Mouse (Mus musculus): Measurements from ENCODE around the gene Mlh3. TPM values are rescaled to one million over a fixed set of nuclear protein-coding genes. Genes with fewer than 3 reads are reported as not detected.

Mlh3 gene
- polyA plus RNA-seq, 1 experiment from 2014 or later: 8.7 TPM

DNA sequence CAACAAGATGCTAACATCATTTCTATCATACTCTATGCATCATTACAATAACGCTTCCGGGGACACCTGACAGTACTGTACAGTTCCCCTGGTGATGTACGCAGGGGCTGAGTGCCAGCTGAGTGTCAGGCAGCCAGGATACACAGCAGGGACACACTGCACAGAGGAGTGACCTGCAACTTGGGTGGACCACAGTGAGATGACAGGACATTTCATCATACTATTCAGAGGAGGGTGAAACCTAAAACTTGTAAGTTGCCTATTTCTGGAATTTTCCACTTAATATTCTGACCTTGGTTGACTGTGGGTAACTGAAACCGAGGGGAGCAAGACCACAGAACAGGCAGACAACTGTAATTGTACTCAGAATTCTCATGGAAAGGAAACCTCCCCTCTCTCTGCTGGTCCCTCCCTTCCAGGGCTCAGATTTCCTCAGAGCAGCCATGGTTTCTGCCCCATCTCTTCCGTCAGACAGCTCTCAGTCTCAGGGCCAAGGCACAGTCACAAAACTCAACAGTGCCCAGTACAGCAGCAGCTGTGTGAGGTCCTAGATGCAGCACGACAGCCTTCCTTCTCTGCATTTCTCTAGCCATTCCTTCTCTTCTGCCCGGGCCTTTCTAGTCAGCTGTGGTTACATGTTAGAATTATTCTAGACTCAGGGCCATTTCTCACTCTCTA, 14.2 kb downstream of the Mlh3 start:
- no peak for DNase-seq (ENCODE audit: extremely low spot score, low spot score)
- Histone ChIP-seq H3K27ac (no peak overlapping the region), H3K27me3 (ENCODE audit: poor library complexity, severe bottlenecking) (no peaks in the 10 kb centered on the region), H3K9me3 (no peaks in the 10 kb centered on the region), H3K4me1 (no peaks in the 10 kb centered on the region), H3K4me3 (no peak overlapping the region), H3K36me3 (replicated peaks) (peaks cover 5% of the 10 kb centered on the region; the same call in 1 of the 2 replicates)
- WGBS: 78% methylated on average over 7 of the region's 7 CpGs

DNA sequence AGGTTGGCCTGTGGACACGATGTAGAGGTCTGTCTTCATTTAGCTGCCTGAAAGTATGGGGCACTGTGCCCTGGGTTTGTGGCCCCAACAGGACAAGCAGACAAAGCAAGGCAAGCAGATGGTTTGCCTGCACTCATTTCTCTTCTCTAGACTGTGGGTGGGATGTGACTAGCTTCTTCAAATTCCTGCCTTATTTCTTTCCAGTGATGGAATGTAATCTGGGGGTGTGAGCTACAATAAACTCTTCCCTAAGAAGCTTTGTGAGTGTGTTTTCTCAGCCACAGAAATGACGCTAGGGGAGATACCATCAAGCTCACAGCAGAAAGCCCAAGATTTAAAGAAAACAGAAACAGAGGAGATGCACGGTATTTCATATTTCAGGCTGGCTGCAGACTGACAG, 18.3 kb downstream of the Mlh3 start:
- Histone ChIP-seq H3K27me3 (ENCODE audit: poor library complexity, severe bottlenecking) (no peaks in the 10 kb centered on the region), H3K9me3 (peaks cover 9% of the 10 kb centered on the region; the same call in 1 of the 2 replicates), H3K4me1 (peaks cover 5% of the 10 kb centered on the region; the same call in 1 of the 2 replicates), H3K36me3 (replicated peaks) (peaks cover 11% of the 10 kb centered on the region), H3K4me3 (no peak overlapping the region), H3K27ac (no peak overlapping the region)
- WGBS: 88% methylated on average over 3 of the region's 3 CpGs
- no peak for DNase-seq (ENCODE audit: extremely low spot score, low spot score)

DNA sequence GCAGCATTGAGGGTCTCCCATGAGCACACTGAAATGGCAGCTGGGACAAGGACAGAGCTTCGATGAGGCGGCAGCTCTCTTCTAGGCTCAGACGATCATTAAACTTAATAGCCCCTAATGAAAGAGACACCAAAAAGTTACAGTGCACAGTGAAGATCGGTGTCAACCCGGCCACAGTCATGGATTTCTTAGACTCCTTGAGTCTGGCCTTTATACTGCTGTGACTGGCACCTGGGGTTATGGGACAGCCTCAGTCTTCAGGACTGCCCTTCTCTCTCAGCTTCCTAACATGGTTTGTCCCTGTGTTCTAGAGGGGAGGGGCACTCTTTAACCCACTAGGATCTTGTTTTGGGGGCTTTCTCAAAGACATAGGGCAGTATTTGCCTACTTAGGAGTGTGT, 32.8 kb downstream of the Mlh3 start:
- H3K4me1 ChIP-seq: peaks cover 5% of the 10 kb centered on the region; the same call in 1 of the 2 replicates
- DNase-seq (ENCODE audit: extremely low spot score, low spot score): no peak
- no peak overlapping the region for H3K4me3 ChIP-seq
- H3K9me3 ChIP-seq: no peaks in the 10 kb centered on the region
- WGBS: 92% methylated on average over 5 of the region's 5 CpGs
- peaks cover 9% of the 10 kb centered on the region; the same call in 1 of the 2 replicates for H3K36me3 ChIP-seq (replicated peaks)
- no peaks in the 10 kb centered on the region for H3K27me3 ChIP-seq (ENCODE audit: poor library complexity, severe bottlenecking)
- H3K27ac ChIP-seq: no peak overlapping the region

DNA sequence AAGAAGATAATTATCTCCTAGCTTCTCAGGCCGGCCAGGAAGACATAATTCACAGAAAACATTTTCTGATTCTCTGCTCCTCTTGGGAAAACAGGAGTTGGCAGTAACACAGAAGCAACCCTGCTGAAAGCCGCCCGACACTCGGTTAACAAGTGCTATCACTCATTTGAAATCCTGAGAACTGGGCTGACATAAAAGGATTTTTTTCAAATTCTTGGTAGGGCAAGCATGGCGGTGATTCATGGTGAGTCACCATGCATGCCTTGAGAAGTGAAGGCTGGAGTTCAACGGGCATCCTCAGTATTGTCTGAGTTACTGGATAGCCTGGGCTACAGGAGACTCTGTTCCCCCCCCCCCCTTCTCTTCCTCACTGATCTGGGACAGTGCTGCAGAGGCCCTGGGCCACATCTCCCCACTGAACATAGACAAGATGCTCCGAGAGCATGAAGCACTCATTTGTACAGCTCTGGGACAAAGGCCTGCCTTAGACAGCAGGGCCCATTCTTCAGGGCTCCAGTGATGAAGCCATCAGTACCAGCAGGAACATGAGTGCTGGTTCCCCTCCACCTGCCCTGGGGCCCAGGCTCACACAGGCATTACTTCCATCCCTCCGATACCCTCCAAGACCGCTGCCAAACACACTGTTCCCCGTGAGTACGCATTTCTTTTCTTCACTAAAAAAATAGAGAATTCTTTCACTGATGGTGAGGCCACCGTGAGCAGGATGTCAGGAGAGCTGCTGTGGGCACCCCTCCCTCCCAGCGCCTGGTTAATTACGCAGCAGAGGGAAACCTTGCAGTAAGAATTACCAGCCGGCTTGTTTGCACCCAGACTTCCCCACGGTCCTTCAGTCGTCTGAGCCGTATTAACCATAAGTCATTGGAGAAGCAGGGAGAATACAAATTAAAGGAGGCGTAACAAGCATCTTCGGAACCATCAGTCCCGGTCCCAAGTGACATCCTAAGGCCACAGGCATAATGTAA, 36.7 kb downstream of the Mlh3 start:
- Histone ChIP-seq H3K36me3 (replicated peaks) (peaks cover 9% of the 10 kb centered on the region), H3K27me3 (ENCODE audit: poor library complexity, severe bottlenecking) (no peaks in the 10 kb centered on the region), H3K4me1 (peaks cover 5% of the 10 kb centered on the region; the same call in 1 of the 2 replicates), H3K9me3 (no peaks in the 10 kb centered on the region), H3K27ac (no peak overlapping the region), H3K4me3 (no peak overlapping the region)
- WGBS: 86% methylated on average over 21 of the region's 21 CpGs
- DNase-seq (ENCODE audit: extremely low spot score, low spot score): no peak

DNA sequence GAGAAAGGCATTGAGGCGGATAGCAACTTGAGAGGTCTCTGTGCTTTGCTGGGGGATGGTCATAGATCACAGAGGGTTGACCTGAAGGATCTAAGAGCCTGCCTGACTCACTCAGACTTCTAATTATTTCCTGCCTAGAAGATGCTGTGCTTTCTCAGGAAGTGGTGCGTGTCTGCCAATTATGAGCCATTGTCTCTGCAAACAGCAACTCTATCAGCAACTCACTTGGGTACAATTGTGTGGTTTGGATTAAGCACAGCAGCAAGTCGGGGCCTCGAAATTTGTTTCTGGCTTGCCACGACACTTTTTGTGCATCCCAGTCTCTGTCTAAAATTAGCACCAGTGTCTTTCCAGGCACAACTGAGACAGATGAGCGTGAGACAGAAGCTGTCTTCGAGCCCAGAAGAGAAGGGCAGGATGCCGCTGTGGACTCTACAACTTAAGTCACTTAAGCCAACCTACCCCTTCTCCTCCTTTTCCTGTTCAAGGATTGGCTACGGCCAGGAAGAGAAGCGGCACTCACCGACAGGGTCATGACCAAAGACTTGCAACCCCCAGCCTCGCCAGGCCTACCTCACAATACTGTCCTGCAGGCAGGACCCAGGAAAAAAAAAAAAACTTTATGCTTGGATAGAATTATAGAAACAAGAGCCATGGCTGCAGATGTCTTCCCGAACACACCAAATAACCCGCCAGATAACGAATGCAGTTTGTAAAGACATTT, 42.4 kb downstream of the Mlh3 start:
- Histone ChIP-seq H3K4me3 (no peak overlapping the region), H3K36me3 (replicated peaks) (peaks cover 47% of the 10 kb centered on the region), H3K4me1 (peaks cover 16% of the 10 kb centered on the region), H3K9me3 (no peaks in the 10 kb centered on the region), H3K27ac (no peak overlapping the region), H3K27me3 (ENCODE audit: poor library complexity, severe bottlenecking) (no peaks in the 10 kb centered on the region)
- no peak for DNase-seq (ENCODE audit: extremely low spot score, low spot score)
- 64% methylated on average over 15 of the region's 15 CpGs for WGBS

DNA sequence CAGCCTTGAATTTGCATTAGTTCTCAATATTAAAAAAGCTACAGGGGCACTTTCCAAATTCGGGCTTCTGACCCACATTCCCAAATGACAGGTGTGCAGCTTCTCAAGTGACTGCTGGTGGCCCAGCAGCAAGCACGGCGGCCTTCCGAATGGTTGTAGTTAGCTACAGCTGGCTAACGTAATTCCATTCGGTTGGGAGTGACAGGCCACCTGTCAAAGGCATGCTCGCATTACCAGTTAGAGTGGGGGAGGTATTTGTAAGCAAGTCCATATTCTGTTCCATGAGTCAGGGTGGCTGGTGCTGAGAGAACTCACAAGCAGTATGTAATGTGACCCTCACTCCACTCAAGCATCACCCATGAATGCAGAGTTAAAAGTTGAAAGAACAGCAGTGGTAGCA, 43.2 kb downstream of the Mlh3 start:
- H3K36me3 ChIP-seq (replicated peaks): peaks cover 55% of the 10 kb centered on the region
- H3K27ac ChIP-seq: no peak overlapping the region
- H3K9me3 ChIP-seq: no peaks in the 10 kb centered on the region
- H3K4me3 ChIP-seq: no peak overlapping the region
- WGBS: 80% methylated on average over 7 of the region's 7 CpGs
- no peak for DNase-seq (ENCODE audit: extremely low spot score, low spot score)
- H3K27me3 ChIP-seq (ENCODE audit: poor library complexity, severe bottlenecking): no peaks in the 10 kb centered on the region
- peaks cover 16% of the 10 kb centered on the region for H3K4me1 ChIP-seq

DNA sequence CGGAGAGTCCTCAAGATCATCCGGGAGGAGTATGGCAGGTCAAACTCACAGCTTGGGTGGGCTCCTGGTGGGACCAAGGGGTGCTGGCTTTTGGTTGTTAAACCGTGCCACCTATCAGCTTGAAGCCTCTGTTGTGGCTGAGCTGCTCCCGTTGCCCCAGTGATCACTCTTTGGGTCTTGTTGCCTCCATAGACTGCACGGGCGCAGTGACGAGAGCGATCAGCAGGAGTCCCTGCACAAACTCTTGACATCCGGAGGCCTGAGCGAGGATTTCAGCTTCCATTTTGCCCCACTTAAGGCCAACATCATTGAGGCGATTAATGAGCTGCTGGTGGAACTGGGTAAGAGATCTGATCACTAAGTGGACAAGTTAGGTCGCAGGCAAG, 50.5 kb downstream of the Mlh3 start:
- no peak for DNase-seq (ENCODE audit: extremely low spot score, low spot score)
- Histone ChIP-seq H3K27ac (peak overlapping the region; percentile 85), H3K4me3 (peak overlapping the region; percentile 87), H3K27me3 (ENCODE audit: poor library complexity, severe bottlenecking) (no peaks in the 10 kb centered on the region), H3K36me3 (replicated peaks) (peaks cover 42% of the 10 kb centered on the region), H3K4me1 (peaks cover 27% of the 10 kb centered on the region), H3K9me3 (no peaks in the 10 kb centered on the region)
- 4% methylated on average over 12 of the region's 12 CpGs for WGBS

DNA sequence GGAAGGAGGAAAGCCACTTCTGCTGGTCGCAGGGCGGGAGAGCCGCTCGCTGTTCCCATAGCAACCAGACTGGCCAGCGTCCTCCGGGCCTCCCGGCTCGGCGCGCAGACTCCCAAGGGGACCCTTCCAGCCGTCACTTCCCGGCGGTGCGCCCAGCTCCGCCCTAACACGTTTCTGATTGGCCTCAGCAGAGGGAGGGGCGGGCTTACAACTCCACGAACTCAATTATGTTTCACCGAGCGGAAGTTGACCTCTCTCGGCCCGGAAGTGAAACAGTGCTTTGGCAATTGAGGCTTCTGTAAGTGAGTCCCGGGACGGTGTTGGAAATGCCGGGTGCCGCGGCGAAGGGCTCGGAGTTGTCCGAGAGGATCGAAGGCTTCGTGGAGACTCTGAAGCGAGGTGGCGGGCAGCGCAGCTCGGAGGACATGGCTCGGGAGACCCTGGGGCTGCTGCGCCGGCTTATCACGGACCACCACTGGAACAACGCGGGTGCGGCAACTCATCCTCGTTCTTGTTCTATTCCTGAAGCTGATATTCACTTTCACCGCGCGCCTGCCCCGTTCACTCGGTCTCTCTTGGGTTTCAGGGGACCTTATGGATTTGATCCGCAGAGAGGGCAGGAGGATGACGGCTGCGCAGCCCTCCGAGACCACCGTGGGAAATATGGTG, 51.0 kb downstream of the Mlh3 start, which contains the start of gene Eif2b2:
Gene Eif2b2 (plus strand): TSS at position 246 of the 669 bp plus-strand sequence.
- H3K36me3 ChIP-seq (replicated peaks): peaks cover 37% of the 10 kb centered on the region
- H3K27me3 ChIP-seq (ENCODE audit: poor library complexity, severe bottlenecking): no peaks in the 10 kb centered on the region
- peak within 1 kb of the TSS; percentile 85 for H3K27ac ChIP-seq
- DNase-seq (ENCODE audit: extremely low spot score, low spot score): peak; percentile 99
- H3K4me3 ChIP-seq: peak within 1 kb of the TSS; percentile 87
- peaks cover 27% of the 10 kb centered on the region for H3K4me1 ChIP-seq
- H3K9me3 ChIP-seq: no peaks in the 10 kb centered on the region
- under 1% methylated on average over 54 of the region's 54 CpGs for WGBS

DNA sequence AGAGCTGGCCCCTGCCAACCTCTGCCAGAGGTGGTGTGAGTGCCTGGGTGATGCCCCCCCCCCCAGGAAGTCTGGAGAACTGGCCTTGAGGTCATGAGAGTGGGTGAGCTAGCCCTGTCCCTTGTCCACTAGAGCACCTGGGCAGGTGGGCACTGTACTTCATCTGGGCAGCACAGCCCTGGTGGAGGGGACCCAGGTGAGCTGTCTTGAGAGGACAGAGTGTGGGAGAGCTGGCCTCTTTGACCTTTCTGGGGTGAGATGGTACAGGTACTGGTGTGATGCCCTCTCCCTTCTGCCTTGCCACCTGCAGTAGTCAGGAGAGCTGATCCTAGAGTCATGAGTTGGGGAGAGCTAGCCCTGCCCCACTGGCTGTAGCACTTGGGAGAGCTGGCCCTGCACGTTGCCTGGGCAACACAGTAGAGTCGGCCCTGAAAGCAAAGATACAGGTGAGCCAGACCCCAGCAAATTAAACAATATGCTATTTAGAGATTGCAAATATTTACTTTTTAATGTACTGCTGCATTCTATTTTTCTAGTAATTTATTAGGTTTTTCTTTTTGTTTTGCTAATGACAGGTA, 52.6 kb downstream of the Mlh3 start:
- no peaks in the 10 kb centered on the region for H3K9me3 ChIP-seq
- no peaks in the 10 kb centered on the region for H3K27me3 ChIP-seq (ENCODE audit: poor library complexity, severe bottlenecking)
- DNase-seq (ENCODE audit: extremely low spot score, low spot score): no peak
- peaks cover 27% of the 10 kb centered on the region for H3K4me1 ChIP-seq
- WGBS: 90% methylated on average over 2 of the region's 2 CpGs
- H3K27ac ChIP-seq: no peak overlapping the region
- peaks cover 21% of the 10 kb centered on the region for H3K36me3 ChIP-seq (replicated peaks)
- H3K4me3 ChIP-seq: no peak overlapping the region

DNA sequence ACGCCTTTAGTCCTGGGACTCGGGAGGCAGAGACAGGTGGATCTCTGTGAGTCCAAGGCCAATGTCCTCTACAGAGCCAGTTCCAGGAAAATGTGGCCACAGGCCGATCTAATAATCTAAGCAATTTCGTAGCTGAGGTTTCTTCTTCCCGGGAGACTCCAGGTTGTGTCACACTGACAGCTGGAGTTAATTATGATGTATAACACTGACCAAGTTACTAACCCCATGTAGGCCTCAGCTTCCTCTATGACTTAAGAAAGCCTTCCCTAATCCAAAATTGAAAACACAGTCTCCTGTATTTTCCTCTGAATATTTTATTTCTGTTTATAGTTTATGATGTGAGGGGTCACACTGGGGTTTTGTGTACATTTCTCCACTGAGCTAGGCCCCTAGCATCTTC, 55.4 kb downstream of the Mlh3 start:
- Histone ChIP-seq H3K27ac (no peak overlapping the region), H3K9me3 (no peaks in the 10 kb centered on the region), H3K27me3 (ENCODE audit: poor library complexity, severe bottlenecking) (no peaks in the 10 kb centered on the region), H3K4me3 (no peak overlapping the region), H3K36me3 (replicated peaks) (no peaks in the 10 kb centered on the region), H3K4me1 (peaks cover 12% of the 10 kb centered on the region)
- DNase-seq (ENCODE audit: extremely low spot score, low spot score): no peak
- 74% methylated on average over 5 of the region's 5 CpGs for WGBS

DNA sequence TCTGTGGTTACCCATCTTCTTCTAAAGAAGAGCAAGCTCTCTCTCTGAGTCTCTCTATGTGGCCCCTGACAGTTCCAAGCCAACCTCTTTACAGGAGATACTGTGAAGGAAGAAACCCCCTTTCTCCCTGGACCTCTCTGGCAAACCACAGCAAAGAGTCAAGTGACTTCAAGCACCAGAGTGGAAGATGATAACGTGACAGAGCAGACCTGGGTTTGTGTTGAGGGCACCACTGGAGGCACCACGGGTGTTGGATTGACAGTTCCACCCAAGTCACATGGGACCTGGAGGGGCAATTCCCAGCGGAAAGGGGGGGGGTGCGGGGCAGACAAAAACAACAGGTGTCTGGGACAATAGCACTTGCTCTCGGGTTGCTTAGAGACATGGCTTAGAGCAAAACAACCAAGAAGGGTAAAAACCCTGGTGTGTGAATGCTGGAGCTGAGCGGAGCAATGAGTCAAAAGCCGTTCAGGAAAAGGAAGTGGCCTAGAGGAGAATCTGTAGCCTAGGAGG, 61.7 kb downstream of the Mlh3 start:
- H3K27me3 ChIP-seq (ENCODE audit: poor library complexity, severe bottlenecking): no peaks in the 10 kb centered on the region; the same call in 1 of the 2 replicates
- H3K4me3 ChIP-seq: no peak overlapping the region
- 40% methylated on average over 7 of the region's 7 CpGs for WGBS
- DNase-seq (ENCODE audit: extremely low spot score, low spot score): no peak
- peaks cover 19% of the 10 kb centered on the region for H3K4me1 ChIP-seq
- H3K36me3 ChIP-seq (replicated peaks): no peaks in the 10 kb centered on the region
- H3K27ac ChIP-seq: no peak overlapping the region
- H3K9me3 ChIP-seq: no peaks in the 10 kb centered on the region

All from forebrain, embryonic 10.5 days (tissue).